Comparison of ENCODE assay signal across 8 mouse cellular contexts in the genomic region with DNA sequence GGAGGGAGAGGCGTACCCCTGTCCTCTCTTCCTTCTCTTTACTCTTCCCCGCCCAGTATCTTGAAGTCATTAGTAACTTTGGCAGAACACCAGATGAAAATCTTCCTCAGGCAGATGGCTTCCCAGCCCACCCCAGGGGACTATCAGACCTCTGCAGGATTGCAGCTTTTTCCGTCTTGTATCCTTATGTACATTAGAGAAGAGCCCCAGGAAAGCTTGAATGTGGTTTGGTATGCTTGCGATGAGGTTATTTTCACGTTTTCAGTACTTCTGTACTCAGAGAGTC. TPM values are rescaled to one million over a fixed set of nuclear protein-coding genes. Genes with fewer than 3 reads are reported as not detected.
DNase-seq lines count a peak whose midpoint lies in the region; ATAC-seq and TF ChIP-seq lines count a peak whose summit lies in the region.

No protein-coding gene starts in this region.

- peak overlapping the region; percentile 98 for H3K4me3 ChIP-seq in testis, adult 2 months (ENCODE audit: control insufficient read depth, low read depth, low read length)
- H3K4me3 ChIP-seq in heart, embryonic 11.5 days (ENCODE audit: low read depth, low read length), result peak overlapping the region; percentile 84
- peak overlapping the region; percentile 68 for H3K4me3 ChIP-seq in neural tube, embryonic 13.5 days

- TF ChIP-seq CTCF in testis, adult 2 months (IDR thresholded peaks at IDR 0.05; ENCODE audit: control insufficient read depth, insufficient read depth, insufficient replicate concordance, low read depth, low read length), result no peak

- H3K27ac ChIP-seq in testis, adult 2 months (ENCODE audit: control insufficient read depth, insufficient read depth, low read depth, low read length), result 0 out of 2 replicates have a peak overlapping the region, but pooled peaks have one; percentile 23
- 0 out of 2 replicates have a peak overlapping the region, but pooled peaks have one; percentile 10 for H3K27ac ChIP-seq in heart, embryonic 11.5 days (ENCODE audit: low read depth, low read length)
- H3K27ac ChIP-seq in neural tube, embryonic 13.5 days (replicated peaks), result peak overlapping the region; percentile 35; the same call in 1 of the 2 replicates

- H3K4me2 ChIP-seq in heart, embryonic 11.5 days, result peak overlapping the region; percentile 80
- peak overlapping the region; percentile 78 for H3K4me2 ChIP-seq in neural tube, embryonic 13.5 days

- H3K36me3 ChIP-seq in testis, adult 2 months (ENCODE audit: control insufficient read depth, insufficient read depth, low read length), result no peaks in the 10 kb centered on the region; the same call in 1 of the 2 replicates
- H3K36me3 ChIP-seq in heart, embryonic 11.5 days (ENCODE audit: control insufficient read depth, insufficient read depth, low read length), result no peaks in the 10 kb centered on the region
- 0 out of 2 replicates have a peak, but pooled peaks cover 4% of the 10 kb centered on the region for H3K36me3 ChIP-seq in neural tube, embryonic 13.5 days

- no peaks in the 10 kb centered on the region for H3K9me3 ChIP-seq in heart, embryonic 11.5 days (replicated peaks; ENCODE audit: control insufficient read depth, low read length)
- no peaks in the 10 kb centered on the region for H3K9me3 ChIP-seq in neural tube, embryonic 13.5 days

- peak; percentile 57 for ATAC-seq in common myeloid progenitor, adult 5-6 weeks (replicated peaks; ENCODE audit: low read depth, poor library complexity, severe bottlenecking)
- ATAC-seq in heart, embryonic 11.5 days (replicated peaks; ENCODE audit: insufficient number of reproducible peaks, low FRiP score, low TSS enrichment), result no peak
- no peak for ATAC-seq in neural tube, embryonic 13.5 days (ENCODE audit: low read depth)

- no peak for TF ChIP-seq POLR2A in testis, adult 2 months (IDR thresholded peaks at IDR 0.05; ENCODE audit: control insufficient read depth, low read depth, low read length)

- DNase-seq in testis, postnatal 10 days (ENCODE audit: low spot score), result no peak
- DNase-seq in liver, result peak; percentile 61
- no peak for DNase-seq in layer of hippocampus, postnatal 10 days (ENCODE audit: low spot score in 2 of 2)
- DNase-seq in adrenal gland, postnatal 4 days (ENCODE audit: low spot score in 2 of 2), result no peak

- peaks cover 4% of the 10 kb centered on the region; the same call in 1 of the 2 replicates for H3K4me1 ChIP-seq in testis, adult 2 months (ENCODE audit: control insufficient read depth, insufficient read depth, low read length)
- peaks cover 27% of the 10 kb centered on the region for H3K4me1 ChIP-seq in heart, embryonic 11.5 days (ENCODE audit: control insufficient read depth, insufficient read depth, low read length)
- peaks cover 46% of the 10 kb centered on the region for H3K4me1 ChIP-seq in neural tube, embryonic 13.5 days (replicated peaks)

- peak overlapping the region; percentile 95 for H3K9ac ChIP-seq in heart, embryonic 11.5 days (ENCODE audit: low read depth, low read length)
- peak overlapping the region; percentile 85 for H3K9ac ChIP-seq in neural tube, embryonic 13.5 days

- H3K27me3 ChIP-seq in testis, adult 2 months (ENCODE audit: control insufficient read depth, insufficient read depth, low read length), result no peaks in the 10 kb centered on the region
- H3K27me3 ChIP-seq in heart, embryonic 11.5 days (ENCODE audit: control insufficient read depth, insufficient read depth, low read length), result no peaks in the 10 kb centered on the region
- no peaks in the 10 kb centered on the region for H3K27me3 ChIP-seq in neural tube, embryonic 13.5 days

- WGBS in heart, embryonic 11.5 days (ENCODE audit: insufficient replicate concordance), result 21% methylated on average over 5 of the region's 5 CpGs
- 32% methylated on average over 5 of the region's 5 CpGs for WGBS in neural tube, embryonic 13.5 days

RNA-seq across cellular contexts. Expression of a gene that starts 1.6 kb away (rescaled TPM):
- polyA plus RNA-seq in testis, adult 2 months (2012; rRNA removed), result 315 and 383 TPM in 2 replicates
- total RNA-seq in common myeloid progenitor, adult 5-6 weeks (2017), result 115 and 122 TPM in 2 replicates
- polyA plus RNA-seq in heart, embryonic 11.5 days (2014; fragmentation: Nextera tagmentation; extraction: Ambion mirVana), result 125 and 268 TPM in 2 replicates
- 235 and 251 TPM in 2 replicates for polyA plus RNA-seq in neural tube, embryonic 13.5 days (2015; fragmentation: Nextera tagmentation; extraction: Ambion mirVana)
- total RNA-seq in layer of hippocampus, postnatal 10 days (2021), result 100 to 1,000 TPM; 205 to 226 TPM
- 100 to 1,000 TPM; 462 to 510 TPM for total RNA-seq in adrenal gland, postnatal 4 days (2021)

RNA-seq across cellular contexts. Expression of a gene that starts 24.7 kb away (rescaled TPM):
- polyA plus RNA-seq in testis, adult 2 months (2012; rRNA removed), result 0.07 and 0.18 TPM in 2 replicates
- total RNA-seq in common myeloid progenitor, adult 5-6 weeks (2017), result not detected in 2 replicates
- 0.67 and 1.3 TPM in 2 replicates for polyA plus RNA-seq in heart, embryonic 11.5 days (2014; fragmentation: Nextera tagmentation; extraction: Ambion mirVana)
- polyA plus RNA-seq in neural tube, embryonic 13.5 days (2015; fragmentation: Nextera tagmentation; extraction: Ambion mirVana), result 1.4 and 1.9 TPM in 2 replicates
- total RNA-seq in layer of hippocampus, postnatal 10 days (2021), result under 1 TPM in 1 of 2 experiments, not detected in 1; 0.11 TPM
- total RNA-seq in adrenal gland, postnatal 4 days (2021), result under 1 TPM in 1 of 2 experiments, not detected in 1; 0.14 TPM

RNA-seq across cellular contexts. Expression of a gene that starts 50.6 kb away (rescaled TPM):
- polyA plus RNA-seq in testis, adult 2 months (2012; rRNA removed), result 30.4 and 37.6 TPM in 2 replicates
- total RNA-seq in common myeloid progenitor, adult 5-6 weeks (2017), result 3.8 and 4.1 TPM in 2 replicates
- 12.5 and 14.5 TPM in 2 replicates for polyA plus RNA-seq in heart, embryonic 11.5 days (2014; fragmentation: Nextera tagmentation; extraction: Ambion mirVana)
- polyA plus RNA-seq in neural tube, embryonic 13.5 days (2015; fragmentation: Nextera tagmentation; extraction: Ambion mirVana), result 15.4 and 22.0 TPM in 2 replicates
- 10 to 100 TPM; 43.0 to 47.6 TPM for total RNA-seq in layer of hippocampus, postnatal 10 days (2021)
- total RNA-seq in adrenal gland, postnatal 4 days (2021), result 10 to 100 TPM; 21.1 to 24.4 TPM
